Mouse (Mus musculus) cerebellum, adult 2 months (tissue): Measurements from ENCODE around the gene Il27ra.

Experiments
- CTCF ChIP-seq: fragments of 200-500 bp; IDR thresholded peaks from 2 replicates; pipeline ENCODE4 v1.5.1; 2011; ENCODE audit warnings: low read depth, mild to moderate bottlenecking, control low read depth, low read length, moderate library complexity, borderline replicate concordance; ENCODE audit not compliant: insufficient read depth
- POLR2A ChIP-seq: fragments of 200-500 bp; IDR thresholded peaks from 2 replicates; pipeline ENCODE4 v1.6.1; 2011; ENCODE audit warnings: low read length, control low read depth, borderline replicate concordance; ENCODE audit not compliant: insufficient read depth

- TF ChIP-seq CTCF (no peak), POLR2A (peak; percentile 45; the same call in 1 of the 2 replicates)
Measured at GRCm38 (mm10) chr8:83996567-83997505, 45.6 kb downstream of the Il27ra start.
